Mouse (Mus musculus): ENCODE results near the gene 1700037H04Rik. TPM values are rescaled to one million over a fixed set of nuclear protein-coding genes. Genes with fewer than 3 reads are reported as not detected.

The 1700037H04Rik gene
- polyA plus RNA-seq, 1 experiment from 2014 or later, result 84.8 TPM

DNA sequence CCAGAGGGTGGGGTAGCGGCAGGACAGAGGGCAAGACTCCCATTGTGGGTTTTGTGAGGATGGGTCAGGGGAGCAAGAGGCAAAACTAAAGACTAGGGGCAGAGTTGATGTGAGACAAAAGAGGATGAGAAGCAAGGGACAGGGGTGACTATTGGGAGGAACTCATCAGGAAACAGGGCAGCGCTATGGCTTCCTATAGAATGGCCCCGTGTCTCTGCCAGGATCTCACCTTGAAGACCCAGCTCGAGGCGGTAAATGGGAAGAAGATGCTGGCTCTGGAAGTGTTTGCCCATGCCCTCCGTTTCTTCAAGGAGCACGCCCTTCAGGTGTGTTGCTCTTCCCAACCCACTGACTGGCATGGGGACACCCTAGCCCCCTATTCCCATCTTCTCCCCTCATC lies 21.1 kb downstream of the 1700037H04Rik start:
- DNase-seq (ENCODE audit: low spot score), result no peak
- H3K27me3 ChIP-seq (ENCODE audit: insufficient read depth, low read length), result no peaks in the 10 kb centered on the region
- peaks cover 18% of the 10 kb centered on the region; the same call in 1 of the 2 replicates for H3K36me3 ChIP-seq (ENCODE audit: insufficient read depth, low read length)
- H3K4me1 ChIP-seq (replicated peaks; ENCODE audit: insufficient read depth, low read length), result peaks cover 7% of the 10 kb centered on the region; the same call in 1 of the 2 replicates
- H3K4me2 ChIP-seq (ENCODE audit: low read length), result no peak overlapping the region
- H3K4me3 ChIP-seq (replicated peaks; ENCODE audit: low read depth, low read length), result no peak overlapping the region
- no peak overlapping the region for H3K27ac ChIP-seq
- ATAC-seq (replicated peaks; ENCODE audit: low FRiP score, low read depth), result no peak
- WGBS, result 92% methylated on average over 7 of the region's 7 CpGs
- no peak overlapping the region for H3K9ac ChIP-seq (ENCODE audit: low read depth, low read length)
- no peak for TF ChIP-seq CTCF (IDR thresholded peaks at IDR 0.05; ENCODE audit: low read depth)
- no peaks in the 10 kb centered on the region for H3K9me3 ChIP-seq (replicated peaks; ENCODE audit: low read length)

- ATAC-seq (replicated peaks; ENCODE audit: low FRiP score, low read depth), result no peak
- peaks cover 13% of the 10 kb centered on the region; the same call in 1 of the 2 replicates for H3K36me3 ChIP-seq (ENCODE audit: insufficient read depth, low read length)
Observed at GRCm38 (mm10) chr2:131138296-131138695, 21.6 kb downstream of the 1700037H04Rik start.

GRCm38 (mm10) chr2:131135521-131136139 lies 24.3 kb downstream of the 1700037H04Rik start:
- Histone ChIP-seq H3K27ac (no peak overlapping the region), H3K4me3 (replicated peaks; ENCODE audit: low read depth, low read length) (no peak overlapping the region), H3K36me3 (ENCODE audit: insufficient read depth, low read length) (peaks cover 5% of the 10 kb centered on the region; the same call in 1 of the 2 replicates), H3K9me3 (replicated peaks; ENCODE audit: low read length) (no peaks in the 10 kb centered on the region), H3K27me3 (ENCODE audit: insufficient read depth, low read length) (no peaks in the 10 kb centered on the region), H3K4me2 (ENCODE audit: low read length) (no peak overlapping the region), H3K9ac (ENCODE audit: low read depth, low read length) (0 out of 2 replicates have a peak overlapping the region, but pooled peaks have one; percentile 13), H3K4me1 (replicated peaks; ENCODE audit: insufficient read depth, low read length) (no peaks in the 10 kb centered on the region)
- WGBS, result 71% methylated on average over 11 of the region's 11 CpGs
- ATAC-seq (replicated peaks; ENCODE audit: low FRiP score, low read depth), result no peak
- TF ChIP-seq CTCF (IDR thresholded peaks at IDR 0.05; ENCODE audit: low read depth), result no peak
- DNase-seq (ENCODE audit: low spot score), result no peak

More at GRCm38 (mm10) chr2:131138296-131138695, 21.6 kb downstream of the 1700037H04Rik start:
- Histone ChIP-seq H3K9ac (ENCODE audit: low read depth, low read length) (no peak overlapping the region), H3K4me3 (replicated peaks; ENCODE audit: low read depth, low read length) (no peak overlapping the region), H3K9me3 (replicated peaks; ENCODE audit: low read length) (no peaks in the 10 kb centered on the region), H3K27me3 (ENCODE audit: insufficient read depth, low read length) (no peaks in the 10 kb centered on the region), H3K27ac (no peak overlapping the region), H3K4me2 (ENCODE audit: low read length) (no peak overlapping the region), H3K4me1 (replicated peaks; ENCODE audit: insufficient read depth, low read length) (peaks cover 7% of the 10 kb centered on the region; the same call in 1 of the 2 replicates)
- no peak for TF ChIP-seq CTCF (IDR thresholded peaks at IDR 0.05; ENCODE audit: low read depth)
- no peak for DNase-seq (ENCODE audit: low spot score)
- WGBS, result 82% methylated on average over 4 of the region's 4 CpGs

DNA sequence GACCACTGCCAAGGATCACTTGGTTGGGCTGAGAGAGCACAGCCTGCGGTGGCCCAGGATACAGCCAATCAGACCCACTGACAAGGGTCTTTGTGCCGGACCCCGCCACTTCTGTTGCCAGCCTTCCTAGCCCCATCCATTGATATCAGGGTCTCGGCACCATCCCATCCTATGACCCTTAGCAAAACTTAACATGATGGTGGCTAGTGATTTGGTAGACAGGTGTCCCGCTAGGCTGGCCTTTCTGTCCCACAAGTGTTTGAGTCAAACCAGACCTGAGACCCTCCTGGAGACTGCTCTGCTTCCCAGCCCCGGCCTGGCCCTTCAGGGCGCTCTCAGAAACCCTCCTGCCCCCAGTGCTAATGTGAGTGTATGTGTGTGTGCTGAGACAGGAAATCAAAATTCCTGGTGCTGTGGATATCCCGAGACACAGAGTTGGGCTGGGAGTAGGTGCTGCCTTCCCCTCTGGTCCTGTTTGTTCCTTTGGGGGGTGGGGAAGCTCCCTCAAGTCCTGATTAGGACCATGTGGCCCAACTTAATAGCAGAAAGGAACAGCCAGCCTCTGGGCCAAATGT lies 25.0 kb downstream of the 1700037H04Rik start:
- Histone ChIP-seq H3K36me3 (ENCODE audit: insufficient read depth, low read length) (peaks cover 5% of the 10 kb centered on the region; the same call in 1 of the 2 replicates), H3K27me3 (ENCODE audit: insufficient read depth, low read length) (no peaks in the 10 kb centered on the region), H3K27ac (peak overlapping the region; percentile 60), H3K4me1 (replicated peaks; ENCODE audit: insufficient read depth, low read length) (no peaks in the 10 kb centered on the region), H3K4me3 (replicated peaks; ENCODE audit: low read depth, low read length) (no peak overlapping the region), H3K4me2 (ENCODE audit: low read length) (no peak overlapping the region), H3K9me3 (replicated peaks; ENCODE audit: low read length) (no peaks in the 10 kb centered on the region), H3K9ac (ENCODE audit: low read depth, low read length) (no peak overlapping the region)
- 73% methylated on average over 8 of the region's 8 CpGs for WGBS
- no peak for DNase-seq (ENCODE audit: low spot score)
- no peak for TF ChIP-seq CTCF (IDR thresholded peaks at IDR 0.05; ENCODE audit: low read depth)
- 0 out of 2 replicates have a peak, but pooled peaks have one; percentile 26 for ATAC-seq (replicated peaks; ENCODE audit: low FRiP score, low read depth)

- Histone ChIP-seq H3K9ac (ENCODE audit: low read depth, low read length) (no peak overlapping the region), H3K4me3 (replicated peaks; ENCODE audit: low read depth, low read length) (no peak overlapping the region), H3K4me1 (replicated peaks; ENCODE audit: insufficient read depth, low read length) (no peaks in the 10 kb centered on the region), H3K27me3 (ENCODE audit: insufficient read depth, low read length) (no peaks in the 10 kb centered on the region), H3K4me2 (ENCODE audit: low read length) (no peak overlapping the region), H3K27ac (peak overlapping the region; percentile 60; the same call in 1 of the 2 replicates), H3K36me3 (ENCODE audit: insufficient read depth, low read length) (peaks cover 5% of the 10 kb centered on the region; the same call in 1 of the 2 replicates), H3K9me3 (replicated peaks; ENCODE audit: low read length) (no peaks in the 10 kb centered on the region)
- 75% methylated on average over 1 of the region's 1 CpGs for WGBS
- TF ChIP-seq CTCF (IDR thresholded peaks at IDR 0.05; ENCODE audit: low read depth), result no peak
- 0 out of 2 replicates have a peak, but pooled peaks have one; percentile 8 for ATAC-seq (replicated peaks; ENCODE audit: low FRiP score, low read depth)
- peak; percentile 49 for DNase-seq (ENCODE audit: low spot score)
Observed at GRCm38 (mm10) chr2:131134381-131134780, 25.5 kb downstream of the 1700037H04Rik start.

DNA sequence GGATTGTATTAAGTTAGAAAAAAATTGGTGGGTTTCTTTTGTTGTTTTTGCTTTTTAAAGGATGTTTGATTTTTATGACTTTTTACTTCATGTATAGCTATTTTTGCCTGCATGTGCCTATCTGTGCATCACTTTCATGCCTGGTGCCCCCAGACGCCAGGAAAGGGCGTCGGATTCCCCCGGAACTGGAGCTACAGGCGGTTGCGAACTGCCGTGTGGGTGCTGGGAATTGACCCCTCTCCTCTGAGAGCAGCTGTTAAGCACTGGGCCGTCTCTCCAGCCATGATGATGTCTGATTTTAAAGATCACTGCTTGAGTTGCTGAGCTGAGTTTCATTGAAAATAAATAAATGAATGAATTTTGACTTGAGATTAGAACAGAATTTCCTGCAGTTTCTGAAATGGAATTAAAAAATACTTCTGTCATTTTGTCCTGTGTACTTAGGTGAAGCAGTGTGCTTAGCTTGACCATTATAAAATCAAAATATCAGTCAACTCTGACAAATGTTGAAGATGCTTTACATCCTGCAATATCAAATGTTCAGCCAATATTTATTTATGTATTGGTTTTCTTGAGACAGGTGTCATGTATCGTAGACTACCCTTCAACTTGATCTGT lies 26.8 kb downstream of the 1700037H04Rik start, which contains the start of gene Gm11037:
TSS of gene Gm11037 (plus strand) at position 568 of the 618 bp plus-strand sequence.
- ATAC-seq (replicated peaks; ENCODE audit: low FRiP score, low read depth) (no peak), DNase-seq (ENCODE audit: low spot score) (no peak)
- no peak for TF ChIP-seq CTCF (IDR thresholded peaks at IDR 0.05; ENCODE audit: low read depth)
- peak within 1 kb of the TSS; percentile 44; the same call in 1 of the 2 replicates for H3K27ac ChIP-seq
- no peaks in the 10 kb centered on the region for H3K9me3 ChIP-seq (replicated peaks; ENCODE audit: low read length)
- 78% methylated on average over 9 of the region's 9 CpGs for WGBS
- no peak within 1 kb of the TSS for H3K4me3 ChIP-seq (replicated peaks; ENCODE audit: low read depth, low read length)
- no peaks in the 10 kb centered on the region for H3K27me3 ChIP-seq (ENCODE audit: insufficient read depth, low read length)
- H3K9ac ChIP-seq (ENCODE audit: low read depth, low read length), result no peak within 1 kb of the TSS
- no peaks in the 10 kb centered on the region for H3K36me3 ChIP-seq (ENCODE audit: insufficient read depth, low read length)
- H3K4me2 ChIP-seq (ENCODE audit: low read length), result no peak within 1 kb of the TSS
- H3K4me1 ChIP-seq (replicated peaks; ENCODE audit: insufficient read depth, low read length), result peaks cover 6% of the 10 kb centered on the region
